Mouse (Mus musculus) brain, adult 10 weeks (tissue): Measurements from ENCODE around the gene Crip1. TPM values are rescaled to one million over a fixed set of nuclear protein-coding genes. Genes with fewer than 3 reads are reported as not detected.

Source experiments
- polyA plus RNA-seq: library from polyadenylated mRNA; stranded (reverse); fragments of 350-450 nt; fragmentation: Illumina TruSeq; extraction: RNeasy Lipid Tissue Mini Kit (QIAGEN cat#74804); gene quantifications from one replicate; pipeline ENCODE4 v1.2.3, GENCODE M21; 2015; ENCODE audit warnings: low read depth, low replicate concordance

Gene Crip1
- 44.7 TPM for polyA plus RNA-seq

GRCm38 (mm10) chr12:113146112-113147057 lies at the start of gene Crip1:
Gene Crip1, plus strand, starts transcription at chr12:113146316.

GRCm38 (mm10) chr12:113097749-113098281 lies 48.3 kb upstream of the Crip1 start, which contains the start of gene Mta1:
Gene Mta1, plus strand, starts transcription at chr12:113098278.

GRCm38 (mm10) chr12:113139908-113140615 lies 6.1 kb upstream of the Crip1 start, which contains the start of gene Crip2:
Gene Crip2, plus strand, starts transcription at chr12:113140236.

GRCm38 (mm10) chr12:113155887-113156539 lies 9.9 kb downstream of the Crip1 start, which contains the start of gene Tedc1:
Gene Tedc1, plus strand, starts transcription at chr12:113156421.

GRCm38 (mm10) chr12:113185442-113186291 lies 39.6 kb downstream of the Crip1 start, which contains the start of gene Tmem121:
Gene Tmem121, plus strand, starts transcription at chr12:113185930.

Other genes with a start within 250 kb of the Crip1 start
- gene Jag2, start 216.5 kb upstream of the Crip1 start, polyA plus RNA-seq, result 17.1 TPM
- gene Nudt14, start 204.2 kb upstream of the Crip1 start, polyA plus RNA-seq, result 16.5 TPM
- 65.8 TPM for gene Btbd6, start 169.8 kb upstream of the Crip1 start, polyA plus RNA-seq
- 31.8 TPM for gene Brf1, start 145.6 kb upstream of the Crip1 start, polyA plus RNA-seq
- gene Pacs2, start 131.8 kb upstream of the Crip1 start, polyA plus RNA-seq, result 71.2 TPM
- gene Tex22, start 71.8 kb upstream of the Crip1 start, polyA plus RNA-seq, result not detected
- 40.8 TPM for gene Mta1, start 48.0 kb upstream of the Crip1 start, polyA plus RNA-seq
- 137 TPM for gene Crip2, start 6.1 kb upstream of the Crip1 start, polyA plus RNA-seq
- gene Tedc1, start 10.1 kb downstream of the Crip1 start, polyA plus RNA-seq, result 1.2 TPM
- gene Tmem121, start 39.6 kb downstream of the Crip1 start, polyA plus RNA-seq, result 18.7 TPM